Mouse (Mus musculus) ES-E14 (cell line): ENCODE results near the gene Nek6. TPM values are rescaled to one million over a fixed set of nuclear protein-coding genes. Genes with fewer than 3 reads are reported as not detected.
A peak's percentile ranks its signal among the peaks of the same experiment; 100 is the strongest.

Experiments used
- DNase-seq: peaks from one replicate; pipeline ENCODE4 v3.0.0-alpha.2; 2013; ENCODE audit warnings: low read depth, low spot score
- H3K27ac ChIP-seq: 2 replicates; pipeline ENCODE4 v1.5.1; 2012; ENCODE audit warnings: low read depth, mild to moderate bottlenecking, low read length, moderate library complexity, mixed read lengths; ENCODE audit not compliant: poor library complexity, insufficient read depth, severe bottlenecking
- H3K36me3 ChIP-seq: 2 replicates; pipeline ENCODE4 v1.6.1; 2012; ENCODE audit warnings: mild to moderate bottlenecking, low read length, moderate library complexity, mixed read lengths; ENCODE audit not compliant: control insufficient read depth, poor library complexity, insufficient read depth, severe bottlenecking
- H3K4me1 ChIP-seq, 2 experiments: fragments of 150-350 bp in 1 of 2; sonication (generic) in 1 of 2; 2 replicates each; pipeline ENCODE4 v1.6.1; 2012; ENCODE audit warnings: low read length in 2 of 2, mild to moderate bottlenecking in 1 of 2, mixed read lengths in 1 of 2; ENCODE audit not compliant: control insufficient read depth in 2 of 2, insufficient read depth in 2 of 2, poor library complexity in 1 of 2
- H3K4me3 ChIP-seq, 2 experiments: fragments of 150-350 bp in 1 of 2; sonication (generic) in 1 of 2; 2 replicates each; pipeline ENCODE4 v1.5.1; 2012; ENCODE audit warnings: low read length in 2 of 2, low read depth in 1 of 2, mild to moderate bottlenecking in 1 of 2, mixed read lengths in 1 of 2; ENCODE audit not compliant: insufficient read depth in 1 of 2, poor library complexity in 1 of 2, severe bottlenecking in 1 of 2
- H3K9ac ChIP-seq: 2 replicates; pipeline ENCODE4 v1.6.1; 2012; ENCODE audit warnings: low read depth, mild to moderate bottlenecking, low read length, mixed read lengths; ENCODE audit not compliant: poor library complexity, insufficient read depth, severe bottlenecking
- H3K9me3 ChIP-seq: fragments of 150-350 bp; sonication (generic); 2 replicates; pipeline ENCODE4 v1.6.1; 2012; ENCODE audit warnings: low read depth, mild to moderate bottlenecking, low read length; ENCODE audit not compliant: control insufficient read depth, insufficient read depth
- CHD2 ChIP-seq: IDR thresholded peaks from 2 replicates; pipeline ENCODE4 v1.6.1; 2014; ENCODE audit warnings: mild to moderate bottlenecking, low read depth, low read length, inconsistent platforms
- HCFC1 ChIP-seq: IDR thresholded peaks from 2 replicates; pipeline ENCODE4 v1.6.1; 2012; ENCODE audit warnings: low read length, inconsistent platforms, borderline replicate concordance; ENCODE audit not compliant: insufficient read depth
- MAFK ChIP-seq: IDR thresholded peaks from 2 replicates; pipeline ENCODE4 v1.6.1; 2014; ENCODE audit warnings: mild to moderate bottlenecking, low read depth, low read length, inconsistent platforms; ENCODE audit not compliant: insufficient read depth
- ZC3H11A ChIP-seq: IDR thresholded peaks from 2 replicates; pipeline ENCODE4 v1.6.1; 2012; ENCODE audit warnings: low read depth, mild to moderate bottlenecking, inconsistent platforms, low read length, borderline replicate concordance
- ZNF384 ChIP-seq: IDR thresholded peaks from 2 replicates; pipeline ENCODE4 v1.6.1; 2012; ENCODE audit warnings: low read depth, low read length, inconsistent platforms
- in situ Hi-C, 2 experiments: fragments of 600-800 bp; cut with MboI; formaldehyde crosslinking; loops; one replicate each; pipeline ENCODE4 v1.15.1; 2025; ENCODE audit warnings: low sequenced_read_pairs in 2 of 2, inconsistent platforms in 1 of 2; ENCODE audit not compliant: unreplicated experiment in 2 of 2
- total RNA-seq: library from RNA; depleted of rRNA; stranded (reverse); fragments of 300-350 nt; gene quantifications from 2 replicates; pipeline ENCODE4 v1.2.3, GENCODE M21; 2012

The Nek6 gene
- total RNA-seq, 1 experiment, result 16.9 TPM

DNA sequence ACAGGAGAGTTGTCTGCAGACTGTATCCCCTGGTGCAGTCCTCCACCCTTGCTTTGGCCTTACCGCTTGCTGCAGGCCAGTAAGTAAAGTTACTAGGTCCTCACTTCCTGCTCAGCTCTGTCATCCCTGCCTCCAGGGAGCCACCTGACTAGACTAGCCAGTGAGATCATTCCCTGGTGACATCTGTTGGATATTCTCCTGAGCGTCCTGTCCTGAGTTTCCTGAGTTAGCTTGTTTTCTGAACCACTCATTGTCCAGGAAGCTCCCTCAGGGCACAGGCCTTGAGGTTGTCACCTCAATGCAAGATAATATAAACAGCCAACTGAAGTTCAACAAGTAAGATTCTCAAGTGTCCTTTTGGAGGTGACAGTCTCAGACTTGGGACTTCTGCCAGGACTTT lies 10.9 kb downstream of the Nek6 start:
- no peak overlapping the region for H3K4me3 ChIP-seq
- TF ChIP-seq ZNF384 (no peak), MAFK (no peak), HCFC1 (no peak), ZC3H11A (no peak), CHD2 (no peak)
- H3K4me1 ChIP-seq, result peaks cover 2 to 9% of the 10 kb centered on the region in 2 experiments; a peak in 3 of 4 replicates
- in situ Hi-C loops, result no loop called here
- H3K27ac ChIP-seq, result no peak overlapping the region
- H3K9ac ChIP-seq, result no peak overlapping the region
- H3K9me3 ChIP-seq, result no peaks in the 10 kb centered on the region
- no peak for DNase-seq
- H3K36me3 ChIP-seq, result no peaks in the 10 kb centered on the region; the same call in 1 of the 2 replicates

GRCm38 (mm10) chr2:38523781-38524445 lies 12.5 kb downstream of the Nek6 start:
- TF ChIP-seq HCFC1 (no peak), CHD2 (no peak), ZC3H11A (no peak)
- Histone ChIP-seq H3K36me3 (no peaks in the 10 kb centered on the region; the same call in 1 of the 2 replicates), H3K4me1 (peaks cover 2 to 9% of the 10 kb centered on the region in 2 experiments; a peak in 3 of 4 replicates), H3K27ac (no peak overlapping the region), H3K9ac (no peak overlapping the region), H3K9me3 (no peaks in the 10 kb centered on the region), H3K4me3 (no peak overlapping the region)
- DNase-seq, result no peak
- in situ Hi-C loops, result no loop called here

DNA sequence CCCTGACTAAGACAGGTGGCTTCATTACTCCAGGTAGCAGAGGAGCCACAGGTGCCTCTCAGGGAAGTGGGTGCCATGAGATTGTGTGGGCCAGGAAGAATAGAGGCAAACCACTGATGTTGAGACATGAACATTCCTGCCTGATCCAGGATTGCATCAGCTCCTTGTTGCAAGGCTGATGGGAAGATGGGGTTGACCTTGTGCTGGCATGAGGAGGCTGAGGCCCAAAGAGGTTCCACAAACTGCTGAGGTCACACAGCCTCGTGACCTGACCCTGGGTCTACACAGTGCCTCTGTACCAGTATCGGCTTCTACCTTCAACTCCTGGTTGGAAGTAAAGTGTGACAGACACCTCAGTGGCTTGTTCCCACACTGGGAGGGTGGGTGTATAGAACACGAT lies 13.6 kb downstream of the Nek6 start:
- H3K36me3 ChIP-seq, result no peaks in the 10 kb centered on the region; the same call in 1 of the 2 replicates
- no peak overlapping the region for H3K9ac ChIP-seq
- H3K9me3 ChIP-seq, result no peaks in the 10 kb centered on the region
- no peak overlapping the region for H3K4me3 ChIP-seq
- H3K27ac ChIP-seq, result no peak overlapping the region
- in situ Hi-C loops, result no loop called here
- peaks cover 3 to 10% of the 10 kb centered on the region in 2 experiments for H3K4me1 ChIP-seq
- TF ChIP-seq MAFK (no peak), CHD2 (no peak), ZNF384 (no peak)
- DNase-seq, result no peak

DNA sequence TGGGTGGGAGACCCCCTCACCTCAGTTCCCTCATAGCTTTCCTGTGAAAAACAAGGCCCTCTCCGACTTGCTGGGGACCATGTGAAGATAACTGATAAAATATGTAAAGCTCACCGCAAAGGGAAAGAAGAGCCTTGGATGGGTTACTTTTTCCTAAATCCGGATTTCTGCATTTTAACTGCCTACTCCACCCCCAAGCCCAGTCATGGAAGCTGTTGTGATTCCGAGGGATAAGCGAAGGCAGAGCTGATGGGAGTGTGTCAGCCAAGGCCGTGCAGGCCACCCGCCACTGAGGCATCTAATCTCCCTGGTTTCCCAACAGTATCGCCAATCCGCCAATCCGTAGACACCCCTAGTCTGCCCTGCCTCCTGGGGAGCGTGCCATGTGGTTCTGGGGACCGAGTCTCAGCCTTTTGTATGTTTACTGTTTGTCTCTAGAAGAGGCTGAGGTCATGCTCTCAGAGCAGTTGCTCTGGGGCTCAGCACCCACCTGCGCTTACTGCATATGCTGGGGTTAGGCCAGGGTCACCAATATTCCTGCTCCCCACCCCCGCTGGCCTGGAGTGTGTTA lies 18.2 kb downstream of the Nek6 start:
- TF ChIP-seq ZNF384, result no peak
- TF ChIP-seq HCFC1, result no peak
- TF ChIP-seq MAFK, result no peak
- no peak for TF ChIP-seq CHD2
- TF ChIP-seq ZC3H11A, result no peak
- DNase-seq, result no peak
- H3K36me3 ChIP-seq, result no peaks in the 10 kb centered on the region
- no peak overlapping the region for H3K27ac ChIP-seq
- H3K4me1 ChIP-seq, result peaks cover 1 to 10% of the 10 kb centered on the region in 2 experiments; a peak in 3 of 4 replicates
- 0 out of 2 replicates have a peak overlapping the region, but pooled peaks have one; percentile 6 for H3K9ac ChIP-seq
- in situ Hi-C loops, result no loop called here
- H3K9me3 ChIP-seq, result no peaks in the 10 kb centered on the region
- no peak overlapping the region for H3K4me3 ChIP-seq

GRCm38 (mm10) chr2:38530955-38531381 lies 19.5 kb downstream of the Nek6 start:
- Histone ChIP-seq H3K36me3 (no peaks in the 10 kb centered on the region), H3K27ac (no peak overlapping the region), H3K9ac (no peak overlapping the region), H3K4me3 (no peak overlapping the region), H3K4me1 (peaks cover 8 to 22% of the 10 kb centered on the region in 2 experiments; a peak in 3 of 4 replicates), H3K9me3 (no peaks in the 10 kb centered on the region)
- in situ Hi-C loops, result no loop called here
- TF ChIP-seq ZNF384 (no peak), ZC3H11A (no peak), MAFK (no peak), HCFC1 (no peak), CHD2 (no peak)
- DNase-seq, result no peak
